Mouse (Mus musculus) cerebral cortex, adult 2 months (tissue): ENCODE results near the gene Ndufa6.

Experiments
- WGBS: fragments of 180-500 bp; shearing (Covaris S2); methylation state at CpG from one replicate; pipeline ENCODE4 v1.1.7; 2018; 5-methylcytosine and 5-hydroxymethylcytosine counted together

Ndufa6 gene

DNA sequence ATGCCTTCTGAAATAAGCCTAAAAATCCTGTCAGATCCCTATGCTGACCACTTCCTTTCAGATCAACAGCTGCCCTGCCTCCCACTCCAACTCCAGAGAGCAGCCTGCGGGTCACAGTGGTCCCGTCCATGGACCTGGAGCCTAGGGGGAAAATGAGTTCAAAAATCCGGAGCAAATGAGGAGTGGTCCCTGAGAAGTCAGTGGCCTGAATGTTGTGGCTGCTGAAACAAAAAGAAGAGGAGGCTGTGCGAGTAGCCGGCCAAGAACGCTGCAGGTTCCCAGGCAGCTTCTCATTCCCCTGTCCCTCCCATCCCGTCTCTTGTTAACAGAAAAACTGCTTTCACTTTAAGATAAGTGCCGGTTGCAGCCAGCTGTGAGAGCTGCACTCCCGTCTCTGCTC lies 10.4 kb upstream of the Ndufa6 start:
- 58% methylated on average over 7 of the region's 9 CpGs for WGBS

GRCm38 (mm10) chr15:82363801-82364200 lies 9.7 kb upstream of the Ndufa6 start:
- WGBS, result 74% methylated on average over 9 of the region's 12 CpGs

- 90% methylated on average over 4 of the region's 4 CpGs for WGBS
Observed at GRCm38 (mm10) chr15:82362234-82362633, 8.1 kb upstream of the Ndufa6 start.

- WGBS, result 81% methylated on average over 11 of the region's 11 CpGs
Observed at GRCm38 (mm10) chr15:82361459-82362018, 7.4 kb upstream of the Ndufa6 start.

- 70% methylated on average over 22 of the region's 22 CpGs for WGBS
Observed at GRCm38 (mm10) chr15:82358431-82359260, 4.5 kb upstream of the Ndufa6 start.

GRCm38 (mm10) chr15:82353745-82354113 lies 393 bp downstream of the Ndufa6 start:
- WGBS, result under 1% methylated on average over 23 of the region's 23 CpGs

DNA sequence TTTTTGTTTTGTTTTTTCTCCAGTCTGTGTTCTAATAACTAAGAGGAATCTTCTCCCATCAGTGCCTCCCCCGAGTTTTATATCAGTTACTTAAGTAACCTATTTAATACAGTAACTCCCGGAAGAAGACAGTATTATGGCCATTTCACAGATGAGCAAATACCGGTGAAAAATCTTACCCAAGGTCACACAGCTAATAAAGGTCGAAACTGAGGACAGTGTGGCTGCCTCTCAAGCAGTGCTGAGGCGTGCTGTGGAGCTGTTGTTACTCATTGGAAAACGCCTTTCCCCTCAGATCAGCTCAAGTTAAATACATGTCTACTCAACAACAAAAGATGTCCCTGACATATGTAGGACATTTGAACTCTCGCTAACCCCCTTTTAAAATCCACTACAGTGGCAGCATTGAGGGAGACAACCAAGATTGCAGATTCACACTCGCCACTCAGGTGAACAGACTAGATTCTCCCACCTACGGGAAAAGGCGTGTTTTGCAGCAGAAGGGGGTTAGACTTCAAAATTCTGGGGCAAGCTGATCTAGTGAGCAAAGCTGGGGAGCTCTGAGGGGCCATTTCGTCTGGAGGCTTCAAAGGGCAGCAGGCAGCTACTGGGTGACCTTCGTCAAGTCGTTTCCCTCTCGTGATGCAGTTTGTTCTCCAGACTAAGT lies 911 bp downstream of the Ndufa6 start:
- WGBS, result 15% methylated on average over 14 of the region's 14 CpGs

GRCm38 (mm10) chr15:82351480-82351879 lies 2.6 kb downstream of the Ndufa6 start:
- 49% methylated on average over 3 of the region's 3 CpGs for WGBS

- 88% methylated on average over 4 of the region's 4 CpGs for WGBS
Observed at GRCm38 (mm10) chr15:82350349-82350748, 3.8 kb downstream of the Ndufa6 start.

DNA sequence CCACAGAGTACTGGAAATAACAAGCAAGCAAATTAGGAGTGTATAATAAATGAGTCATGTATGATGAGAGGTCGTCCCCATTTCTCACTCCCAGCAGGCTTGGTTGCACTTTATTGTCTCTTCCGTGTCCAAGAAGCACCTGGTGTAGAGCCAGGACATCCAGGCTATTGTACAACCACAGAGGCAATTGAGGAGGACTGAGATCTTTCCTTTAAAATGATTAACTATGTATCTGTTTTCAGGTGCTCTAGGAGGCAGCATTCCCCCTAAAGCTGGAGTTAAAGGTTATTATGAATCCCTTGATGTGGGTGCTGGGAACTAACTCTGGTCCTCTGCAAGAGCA lies 5.2 kb downstream of the Ndufa6 start:
- 74% methylated on average over 2 of the region's 2 CpGs for WGBS

- WGBS, result 84% methylated on average over 8 of the region's 8 CpGs
Observed at GRCm38 (mm10) chr15:82348258-82348998, 5.7 kb downstream of the Ndufa6 start.

GRCm38 (mm10) chr15:82347852-82348251 lies 6.3 kb downstream of the Ndufa6 start:
- 91% methylated on average over 12 of the region's 12 CpGs for WGBS

- WGBS, result 70% methylated on average over 4 of the region's 4 CpGs
Observed at GRCm38 (mm10) chr15:82347303-82347676, 6.8 kb downstream of the Ndufa6 start.

DNA sequence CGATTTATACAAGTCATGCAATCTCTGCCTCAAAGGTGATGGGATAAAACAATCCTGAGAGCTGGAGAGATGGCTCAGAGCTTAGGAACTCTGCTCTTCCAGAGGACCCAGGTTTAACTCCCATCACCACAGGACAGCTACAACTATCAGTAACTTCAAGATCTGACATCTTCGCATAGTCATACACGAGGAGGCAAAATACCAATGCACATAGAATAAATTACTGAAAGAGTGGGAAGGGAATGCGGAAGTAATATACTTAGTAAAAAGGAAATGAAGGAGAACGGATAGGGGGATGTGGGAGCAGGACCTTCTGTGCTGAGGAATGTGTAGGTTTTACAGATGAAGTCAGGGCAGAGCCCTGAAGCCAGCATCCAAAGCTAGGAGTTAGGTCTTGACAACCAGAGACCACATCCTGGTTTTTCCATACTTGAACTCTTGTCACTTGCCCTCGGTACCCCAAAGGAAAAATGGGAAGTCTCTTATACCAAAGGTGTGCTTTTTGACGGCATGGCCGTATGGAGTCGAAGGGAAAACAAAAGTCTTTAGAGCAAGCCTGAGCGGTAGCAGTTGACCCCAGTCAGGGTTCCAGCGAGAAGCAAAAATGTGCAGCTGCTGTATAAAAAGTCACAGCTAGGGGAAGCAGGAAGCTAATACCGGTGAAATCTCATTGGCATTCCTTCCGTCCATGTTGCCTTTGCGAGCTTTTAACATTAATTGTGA lies 7.4 kb downstream of the Ndufa6 start:
- WGBS, result 31% methylated on average over 14 of the region's 14 CpGs

GRCm38 (mm10) chr15:82345820-82346470 lies 8.2 kb downstream of the Ndufa6 start:
- under 1% methylated on average over 51 of the region's 51 CpGs for WGBS

GRCm38 (mm10) chr15:82344971-82345370 lies 9.2 kb downstream of the Ndufa6 start:
- WGBS, result 84% methylated on average over 6 of the region's 6 CpGs

- WGBS, result 87% methylated on average over 27 of the region's 27 CpGs
Observed at GRCm38 (mm10) chr15:82343368-82344287, 10.5 kb downstream of the Ndufa6 start.

GRCm38 (mm10) chr15:82342543-82342935 lies 11.6 kb downstream of the Ndufa6 start:
- 82% methylated on average over 5 of the region's 5 CpGs for WGBS

DNA sequence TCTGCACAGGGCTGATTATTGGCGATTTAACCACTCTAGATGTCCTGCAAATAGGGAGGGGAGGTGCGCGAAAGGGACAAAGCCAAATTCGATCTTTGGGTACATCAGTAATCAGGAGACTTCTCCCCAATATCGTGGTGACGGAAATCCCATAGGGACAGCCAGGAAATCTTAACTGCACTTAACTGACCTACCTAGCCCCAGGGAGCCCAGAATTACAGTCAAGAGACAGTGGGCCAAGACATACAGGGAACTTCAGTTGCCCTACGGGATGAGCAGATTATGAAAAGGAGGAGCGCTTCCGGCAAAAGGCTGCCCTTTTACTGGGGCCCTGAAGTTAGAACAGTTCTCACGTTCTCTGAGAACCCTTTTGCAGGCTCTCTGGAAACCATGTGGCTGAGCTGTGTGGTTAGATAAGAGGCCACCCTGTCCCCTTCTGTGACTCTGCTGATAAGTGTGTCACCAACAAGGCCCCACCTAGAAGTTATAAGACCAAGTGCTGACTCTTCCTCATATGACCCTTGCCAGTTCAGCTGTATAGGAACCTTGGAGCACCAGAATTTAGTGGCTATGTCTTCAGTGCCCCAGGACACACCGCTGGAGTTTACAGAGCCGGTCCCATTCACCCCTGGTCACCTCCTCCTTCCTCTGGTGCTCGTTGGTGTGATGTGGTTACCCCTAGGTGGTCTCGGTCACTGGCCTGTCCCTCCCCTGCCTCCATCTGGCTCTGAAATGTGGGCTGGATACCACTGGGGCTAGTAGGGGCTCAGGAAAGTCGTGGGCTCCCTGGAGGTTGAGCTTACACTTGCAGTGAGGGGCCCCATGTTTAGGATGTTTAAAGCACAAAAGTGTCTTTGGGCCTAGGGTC lies 12.2 kb downstream of the Ndufa6 start:
- 83% methylated on average over 15 of the region's 15 CpGs for WGBS
